Mouse (Mus musculus): Measurements from ENCODE around the gene Mmp15. TPM values are rescaled to one million over a fixed set of nuclear protein-coding genes. Genes with fewer than 3 reads are reported as not detected.

Gene Mmp15
- polyA plus RNA-seq, 1 experiment, result 1.4 TPM

DNA sequence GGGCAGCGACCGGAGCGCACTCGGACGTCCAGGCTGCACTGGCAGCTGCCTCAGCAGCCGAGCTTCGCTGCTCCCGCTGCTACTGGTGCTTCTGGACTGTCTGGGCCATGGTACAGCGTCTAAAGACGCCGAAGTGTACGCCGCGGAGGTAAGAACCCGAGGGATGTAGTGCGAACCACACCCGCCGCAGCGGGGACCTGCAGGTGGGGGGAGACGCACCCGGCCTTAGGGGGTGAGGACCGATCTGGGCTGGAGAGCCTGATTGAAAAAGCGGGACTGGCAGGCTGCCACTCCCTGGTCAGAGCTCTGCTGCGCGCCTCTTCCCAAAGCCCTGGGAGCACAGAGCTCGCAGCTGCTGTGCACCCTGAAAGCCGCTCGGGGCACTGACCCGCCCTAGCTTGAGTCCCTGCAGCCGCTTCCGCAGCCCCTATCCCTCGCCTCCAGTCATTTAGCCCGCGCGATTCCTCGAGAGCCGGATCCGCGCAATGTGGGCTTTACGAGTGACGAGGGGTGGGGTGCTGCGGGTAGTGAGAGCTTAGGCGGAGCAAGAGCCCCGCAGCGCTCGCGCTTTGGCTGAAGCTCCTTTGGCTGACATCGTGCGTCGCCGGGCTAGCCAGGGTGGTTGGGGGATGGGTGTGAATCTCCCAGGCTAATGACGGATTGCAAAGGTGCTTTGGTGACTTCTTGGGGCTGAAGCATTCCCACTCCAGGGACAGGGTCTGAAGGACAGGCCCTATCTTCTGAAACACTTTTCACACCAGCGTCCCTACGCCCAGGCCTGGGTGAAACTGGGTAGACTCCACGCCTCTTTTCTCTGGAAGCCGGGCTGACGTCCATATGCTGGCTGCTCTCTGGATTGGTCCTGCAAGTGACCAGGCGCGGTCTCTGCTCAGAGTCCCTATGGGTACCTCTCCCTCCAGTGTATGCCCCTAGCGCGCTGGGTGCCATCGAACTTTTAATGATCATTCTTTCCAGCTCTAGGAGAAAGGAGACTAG lies 1.1 kb downstream of the Mmp15 start:
- TF ChIP-seq CTCF (IDR thresholded peaks at IDR 0.05; ENCODE audit: borderline replicate concordance, insufficient read depth, low read length) (no peak), POLR2A (IDR thresholded peaks at IDR 0.05; ENCODE audit: low read depth, low read length) (no peak)
- H3K4me1 ChIP-seq (ENCODE audit: control insufficient read depth, insufficient read depth, low read length), result no peaks in the 10 kb centered on the region
- H3K27ac ChIP-seq (ENCODE audit: insufficient read depth, low read length), result no peak overlapping the region
- peak overlapping the region; percentile 46 for H3K4me3 ChIP-seq (ENCODE audit: insufficient read depth, low read length)

DNA sequence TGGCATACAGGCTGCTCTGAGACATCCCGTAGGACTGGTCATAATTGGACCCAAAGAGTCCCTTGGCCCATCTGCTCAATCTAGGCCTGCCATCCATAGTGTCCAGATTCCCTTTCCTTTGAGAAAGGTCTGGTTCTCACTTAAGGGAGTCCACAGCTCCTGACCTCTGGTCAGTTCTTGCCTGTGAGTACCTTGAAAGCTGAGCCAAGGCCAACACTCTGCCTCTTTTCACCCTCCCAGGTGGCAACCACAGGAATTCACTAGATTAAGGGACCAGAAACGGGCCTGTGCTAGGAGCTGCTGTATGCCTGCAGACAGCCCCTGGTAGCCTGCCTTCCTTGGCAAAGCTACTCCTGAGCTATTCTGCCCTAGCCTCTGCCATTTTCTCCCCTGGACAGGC lies 2.5 kb downstream of the Mmp15 start:
- H3K4me1 ChIP-seq (ENCODE audit: control insufficient read depth, insufficient read depth, low read length), result no peaks in the 10 kb centered on the region
- no peak overlapping the region for H3K4me3 ChIP-seq (ENCODE audit: insufficient read depth, low read length)
- TF ChIP-seq CTCF (IDR thresholded peaks at IDR 0.05; ENCODE audit: borderline replicate concordance, insufficient read depth, low read length), result no peak
- no peak for TF ChIP-seq POLR2A (IDR thresholded peaks at IDR 0.05; ENCODE audit: low read depth, low read length)
- no peak overlapping the region for H3K27ac ChIP-seq (ENCODE audit: insufficient read depth, low read length)

DNA sequence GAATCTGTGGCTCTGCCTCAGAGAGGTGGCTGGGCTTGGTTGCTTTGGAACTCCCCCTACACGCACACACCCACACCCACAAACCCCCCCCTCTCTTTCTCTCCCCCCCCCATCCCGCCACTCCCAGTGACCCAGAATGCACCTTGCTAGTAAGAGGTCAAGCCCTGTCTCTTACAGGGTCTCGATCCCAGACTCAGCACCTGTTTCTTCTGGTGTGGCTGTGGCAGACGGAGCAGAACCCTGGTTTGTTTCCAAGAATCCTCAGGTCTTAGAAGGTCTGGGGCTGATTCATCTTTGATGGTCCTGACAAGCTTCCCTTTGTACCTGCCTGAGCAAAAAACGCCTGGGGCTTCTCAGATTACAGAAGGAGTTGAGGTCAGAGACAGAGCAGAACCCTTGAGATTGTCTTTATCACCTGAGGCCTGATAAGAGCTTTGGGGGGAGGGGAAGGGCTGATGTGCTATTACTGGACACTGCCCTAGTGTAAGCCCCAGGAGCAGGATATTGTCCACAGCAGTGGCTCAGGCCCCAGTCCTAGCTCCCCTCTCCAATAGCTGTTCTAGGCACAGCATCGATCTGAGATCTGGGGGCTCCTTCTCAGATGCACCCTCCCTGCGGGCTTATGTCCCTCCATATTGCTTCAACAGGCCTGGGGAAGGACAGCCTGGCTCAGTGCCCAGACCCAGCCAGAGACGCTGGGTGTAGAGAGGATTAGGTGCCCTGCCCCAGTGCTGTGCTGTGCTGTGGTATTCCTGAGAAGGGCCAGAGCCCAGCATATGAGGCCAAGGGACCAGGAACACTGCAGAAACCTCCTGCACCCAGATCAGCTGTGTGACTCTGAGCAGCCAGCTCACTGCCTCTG lies 6.7 kb downstream of the Mmp15 start:
- TF ChIP-seq POLR2A (IDR thresholded peaks at IDR 0.05; ENCODE audit: low read depth, low read length), result no peak
- no peak for TF ChIP-seq CTCF (IDR thresholded peaks at IDR 0.05; ENCODE audit: borderline replicate concordance, insufficient read depth, low read length)
- Histone ChIP-seq H3K4me1 (ENCODE audit: control insufficient read depth, insufficient read depth, low read length) (no peaks in the 10 kb centered on the region), H3K4me3 (ENCODE audit: insufficient read depth, low read length) (no peak overlapping the region), H3K27ac (ENCODE audit: insufficient read depth, low read length) (no peak overlapping the region)

DNA sequence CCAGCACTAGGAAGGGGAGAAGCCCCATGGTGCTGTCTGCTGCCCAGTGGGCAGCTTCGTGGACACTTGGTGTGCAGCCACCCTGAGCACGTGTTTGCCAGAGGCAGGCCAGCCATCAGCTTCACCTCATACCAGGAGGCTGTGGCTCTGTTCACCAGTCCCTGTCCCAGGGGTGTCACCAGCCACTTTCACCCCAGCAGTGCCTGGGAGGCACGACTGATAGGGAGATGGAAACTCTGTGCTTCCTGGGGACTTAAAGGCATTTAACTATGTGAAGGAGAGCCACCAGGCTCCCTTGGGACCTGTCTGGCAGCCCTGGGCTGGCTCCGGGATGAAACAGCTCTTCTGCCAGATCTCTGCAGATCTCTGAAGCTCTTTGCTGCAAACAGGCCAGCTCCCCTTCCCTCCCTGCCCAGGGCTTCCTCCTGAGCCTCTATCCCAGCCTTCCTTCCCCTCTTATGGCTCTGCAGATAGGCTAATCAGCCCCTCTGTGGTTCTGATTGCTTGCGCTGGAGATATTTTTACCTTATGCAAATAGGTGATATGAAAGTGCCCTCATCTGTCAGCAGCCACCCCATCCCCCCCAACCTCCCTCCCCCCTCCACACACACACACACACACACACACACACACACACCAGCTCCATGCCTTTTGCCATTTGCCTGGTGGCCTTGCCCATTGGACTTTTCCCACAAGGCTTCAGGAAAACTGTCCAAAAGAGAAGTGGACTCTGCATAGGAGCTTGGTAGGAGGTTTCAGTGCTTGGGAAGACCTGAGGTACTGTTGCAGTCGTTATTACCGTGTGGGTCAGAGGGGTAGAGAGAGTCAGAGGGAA lies 8.3 kb downstream of the Mmp15 start:
- H3K4me1 ChIP-seq (ENCODE audit: control insufficient read depth, insufficient read depth, low read length), result no peaks in the 10 kb centered on the region
- TF ChIP-seq CTCF (IDR thresholded peaks at IDR 0.05; ENCODE audit: borderline replicate concordance, insufficient read depth, low read length), result no peak
- TF ChIP-seq POLR2A (IDR thresholded peaks at IDR 0.05; ENCODE audit: low read depth, low read length), result no peak
- no peak overlapping the region for H3K4me3 ChIP-seq (ENCODE audit: insufficient read depth, low read length)
- no peak overlapping the region for H3K27ac ChIP-seq (ENCODE audit: insufficient read depth, low read length)

DNA sequence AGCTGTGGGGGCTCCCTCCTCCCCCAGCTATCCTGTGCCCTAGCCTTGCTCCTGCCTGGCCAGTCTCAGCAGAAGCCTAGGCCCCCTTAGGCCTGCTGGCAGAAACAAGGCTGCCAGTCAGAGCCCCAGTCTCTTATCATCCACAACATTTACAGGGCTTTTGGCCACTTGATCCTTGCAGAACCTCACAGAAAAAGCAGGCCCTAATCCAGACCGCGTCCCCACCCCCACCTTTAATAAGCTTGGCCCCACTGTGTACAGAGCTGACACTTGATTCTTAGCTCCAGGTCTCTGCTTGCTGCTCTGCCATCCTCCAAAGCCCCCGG lies 8.9 kb downstream of the Mmp15 start:
- Histone ChIP-seq H3K27ac (ENCODE audit: insufficient read depth, low read length) (no peak overlapping the region), H3K4me1 (ENCODE audit: control insufficient read depth, insufficient read depth, low read length) (no peaks in the 10 kb centered on the region), H3K4me3 (ENCODE audit: insufficient read depth, low read length) (no peak overlapping the region)
- TF ChIP-seq POLR2A (IDR thresholded peaks at IDR 0.05; ENCODE audit: low read depth, low read length) (no peak), CTCF (IDR thresholded peaks at IDR 0.05; ENCODE audit: borderline replicate concordance, insufficient read depth, low read length) (no peak)

DNA sequence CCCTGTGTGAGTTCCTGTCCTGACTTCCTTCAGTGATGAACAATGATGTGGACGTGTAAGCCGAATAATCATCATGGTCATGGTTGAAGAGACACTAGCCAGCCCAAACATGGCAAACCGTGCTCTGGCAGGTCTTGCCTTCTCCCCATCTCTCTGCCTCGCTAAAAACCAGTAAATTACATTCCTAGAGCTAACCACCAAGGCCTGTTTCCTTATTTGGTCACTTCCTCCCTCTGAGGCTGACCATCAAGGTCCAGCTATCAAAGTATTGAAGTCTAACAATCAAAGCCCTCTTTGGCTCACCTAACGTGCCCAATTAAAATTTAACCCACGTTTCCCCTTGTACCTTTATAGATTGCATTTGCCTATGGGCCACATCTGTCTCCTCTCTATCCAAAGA lies 10.2 kb downstream of the Mmp15 start:
- Histone ChIP-seq H3K4me1 (ENCODE audit: control insufficient read depth, insufficient read depth, low read length) (no peaks in the 10 kb centered on the region), H3K4me3 (ENCODE audit: insufficient read depth, low read length) (no peak overlapping the region), H3K27ac (ENCODE audit: insufficient read depth, low read length) (no peak overlapping the region)
- no peak for TF ChIP-seq POLR2A (IDR thresholded peaks at IDR 0.05; ENCODE audit: low read depth, low read length)
- no peak for TF ChIP-seq CTCF (IDR thresholded peaks at IDR 0.05; ENCODE audit: borderline replicate concordance, insufficient read depth, low read length)

DNA sequence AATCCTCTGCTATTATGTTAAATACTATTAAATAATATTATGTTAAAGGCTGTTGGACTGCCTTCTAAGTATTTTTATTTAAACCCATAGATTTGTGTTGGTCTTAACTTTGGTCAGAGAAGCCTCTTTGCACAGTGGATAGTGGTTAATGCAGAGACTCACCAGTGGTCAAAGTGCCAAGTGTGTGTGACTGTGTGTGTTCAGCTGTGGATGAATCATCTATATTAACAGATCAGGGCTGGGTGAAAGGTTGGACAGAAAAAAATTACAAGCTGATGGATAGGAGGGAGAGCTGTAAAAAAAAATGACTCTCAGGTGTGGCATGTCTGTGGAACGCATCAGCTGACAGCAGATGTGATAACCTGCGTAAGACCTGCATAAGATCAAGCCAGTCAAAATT lies 11.8 kb downstream of the Mmp15 start:
- Histone ChIP-seq H3K27ac (ENCODE audit: insufficient read depth, low read length) (no peak overlapping the region), H3K4me3 (ENCODE audit: insufficient read depth, low read length) (no peak overlapping the region)
- TF ChIP-seq CTCF (IDR thresholded peaks at IDR 0.05; ENCODE audit: borderline replicate concordance, insufficient read depth, low read length) (no peak), POLR2A (IDR thresholded peaks at IDR 0.05; ENCODE audit: low read depth, low read length) (no peak)

DNA sequence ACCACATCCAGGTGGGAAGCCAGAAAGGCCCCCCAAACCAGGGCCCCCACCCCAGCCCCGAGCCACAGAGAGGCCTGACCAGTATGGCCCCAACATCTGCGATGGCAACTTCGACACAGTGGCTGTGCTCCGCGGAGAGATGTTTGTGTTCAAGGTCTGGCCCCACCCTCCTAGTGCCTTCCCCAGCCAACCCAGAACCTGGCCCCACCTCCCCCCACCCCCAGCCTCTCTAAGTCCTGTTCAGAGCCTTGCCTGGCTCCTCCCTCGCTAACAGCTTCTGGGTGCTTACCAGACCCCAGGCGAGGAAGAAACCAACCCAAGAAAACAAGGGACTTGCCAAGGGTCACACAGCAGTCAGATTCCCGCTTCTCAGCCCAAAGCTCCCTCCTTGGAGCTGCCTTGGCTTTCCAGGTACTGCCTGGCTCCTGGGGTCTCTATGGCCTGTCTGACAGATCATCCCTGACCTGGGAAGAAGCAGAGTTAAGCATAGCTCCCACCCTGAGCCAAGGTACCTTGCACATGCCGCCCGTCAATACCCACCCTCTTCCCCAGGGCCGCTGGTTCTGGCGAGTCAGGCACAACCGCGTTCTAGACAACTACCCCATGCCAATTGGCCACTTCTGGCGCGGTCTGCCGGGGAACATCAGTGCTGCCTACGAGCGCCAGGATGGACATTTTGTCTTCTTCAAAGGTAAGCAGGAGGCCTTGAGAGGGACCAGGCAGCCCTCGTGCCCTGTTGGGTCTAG lies 17.7 kb downstream of the Mmp15 start:
- Histone ChIP-seq H3K4me3 (ENCODE audit: insufficient read depth, low read length) (no peak overlapping the region), H3K27ac (ENCODE audit: insufficient read depth, low read length) (no peak overlapping the region), H3K4me1 (ENCODE audit: control insufficient read depth, insufficient read depth, low read length) (no peaks in the 10 kb centered on the region)
- TF ChIP-seq CTCF (IDR thresholded peaks at IDR 0.05; ENCODE audit: borderline replicate concordance, insufficient read depth, low read length), result no peak
- TF ChIP-seq POLR2A (IDR thresholded peaks at IDR 0.05; ENCODE audit: low read depth, low read length), result no peak

More for the DNA sequence above, 11.8 kb downstream of the Mmp15 start:
- no peaks in the 10 kb centered on the region for H3K4me1 ChIP-seq (ENCODE audit: control insufficient read depth, insufficient read depth, low read length)
